Mouse (Mus musculus) right cerebral cortex, postnatal 4 days (tissue): ENCODE measurements around the gene Ifnar1.
"Not testable (repeated sequence)": the region's sequence is repeated elsewhere in the genome, so short reads cannot be mapped to it uniquely, and the experiment has no call there.

Experiments
- DNase-seq: peaks from one replicate; pipeline ENCODE4 v3.0.0-alpha.2; 2022

The Ifnar1 gene

DNA sequence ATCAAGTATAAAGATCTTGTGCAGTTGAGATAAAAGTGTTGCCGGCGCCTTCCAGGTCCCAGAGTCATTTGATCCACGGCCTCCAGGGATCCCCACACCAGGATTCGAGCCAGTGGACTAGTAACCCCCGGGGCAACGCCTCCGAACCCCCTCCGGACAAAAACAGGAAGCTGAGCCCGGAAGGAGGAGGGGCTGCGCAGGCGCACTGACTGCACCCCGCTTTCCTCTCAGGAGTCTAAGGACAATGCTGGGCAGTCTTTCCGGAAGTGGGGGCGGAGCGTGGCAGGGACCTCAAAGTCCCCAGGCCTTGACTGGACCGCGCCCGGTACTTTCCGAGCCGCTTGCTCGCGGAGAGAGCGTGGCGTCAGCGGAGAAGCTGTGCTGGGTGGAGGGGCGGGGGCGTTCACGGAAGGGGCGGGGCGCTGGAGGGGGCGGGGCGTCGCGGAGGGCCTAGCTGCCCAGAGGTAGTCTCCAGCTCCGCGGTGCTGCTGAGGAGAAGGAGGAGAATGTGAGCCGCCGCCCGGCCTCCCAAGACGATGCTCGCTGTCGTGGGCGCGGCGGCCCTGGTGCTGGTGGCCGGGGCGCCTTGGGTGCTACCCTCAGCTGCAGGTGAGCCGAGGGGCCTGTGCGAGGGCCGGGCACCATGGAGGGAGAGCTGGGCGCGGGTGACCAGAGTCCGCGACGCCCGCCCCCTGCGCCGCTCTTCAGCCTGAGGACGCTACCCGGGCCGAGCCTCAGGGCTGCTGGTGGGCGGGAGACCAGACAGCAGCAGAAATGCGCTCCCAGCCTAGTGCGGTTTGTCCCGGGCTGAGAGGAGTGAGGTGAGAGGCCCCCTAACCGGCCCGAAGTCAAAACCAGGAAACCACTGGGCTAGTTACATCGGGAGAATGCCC is at the start of gene Ifnar1:
Gene Ifnar1 (plus strand): TSS at position 431 of the 893 bp plus-strand sequence.
- DNase-seq: peak; percentile 96

DNA sequence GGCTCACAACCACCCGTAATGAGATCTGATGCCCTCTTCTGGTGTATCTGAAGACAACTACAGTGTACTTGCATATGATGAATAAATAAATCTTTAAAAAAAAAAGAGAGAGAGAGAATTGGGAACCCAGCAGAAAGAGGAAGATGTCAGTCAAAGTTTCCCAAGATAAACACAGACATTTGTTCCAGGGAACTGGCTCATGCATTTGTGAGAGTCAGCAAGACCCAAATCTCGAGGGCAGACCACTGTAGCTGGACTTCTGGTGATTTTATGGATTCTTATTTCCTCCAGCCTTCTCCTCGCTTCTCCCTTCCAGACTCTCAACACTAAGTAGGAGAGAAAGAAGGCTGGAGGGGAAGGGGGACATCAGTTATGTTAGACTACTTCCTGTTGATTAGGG is 47.0 kb upstream of the Ifnar1 start:
- no peak for DNase-seq

DNA sequence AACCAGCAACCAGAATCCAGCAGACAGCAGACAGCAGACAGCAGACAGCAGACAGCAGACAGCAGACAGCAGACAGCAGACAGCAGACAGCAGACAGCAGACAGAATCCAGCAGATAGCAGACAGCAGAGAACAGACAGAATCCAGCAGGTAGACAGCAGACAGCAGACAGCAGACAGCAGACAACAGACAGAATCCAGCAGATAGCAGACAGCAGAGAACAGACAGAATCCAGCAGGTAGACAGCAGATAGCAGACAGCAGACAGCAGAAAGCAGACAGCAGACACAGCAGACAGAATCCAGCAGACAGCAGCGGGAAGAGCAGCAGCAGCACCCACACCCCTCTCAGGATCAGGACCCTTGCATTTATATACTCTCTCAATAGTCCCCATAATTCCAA is 46.4 kb upstream of the Ifnar1 start:
- not testable (repeated sequence) for DNase-seq

DNA sequence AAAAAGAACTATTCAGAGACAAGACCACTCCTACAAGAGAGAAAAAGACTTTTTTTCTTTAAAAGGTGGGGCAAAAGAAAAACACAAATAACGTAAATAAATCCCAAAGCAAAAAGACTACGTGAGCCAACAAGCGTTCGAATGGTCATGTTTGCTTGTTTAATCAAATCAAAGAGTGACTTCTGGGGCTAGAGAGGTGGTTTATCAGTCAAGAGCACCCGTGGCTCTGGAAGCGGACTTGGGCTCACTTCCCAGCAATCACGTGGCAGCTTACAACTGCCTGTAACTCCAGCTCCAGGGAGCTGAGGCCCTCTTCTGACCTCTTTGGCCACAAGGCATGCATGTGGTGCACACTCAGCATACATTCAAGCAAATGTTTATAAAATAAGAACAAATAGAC is 43.7 kb upstream of the Ifnar1 start:
- DNase-seq: no peak

DNA sequence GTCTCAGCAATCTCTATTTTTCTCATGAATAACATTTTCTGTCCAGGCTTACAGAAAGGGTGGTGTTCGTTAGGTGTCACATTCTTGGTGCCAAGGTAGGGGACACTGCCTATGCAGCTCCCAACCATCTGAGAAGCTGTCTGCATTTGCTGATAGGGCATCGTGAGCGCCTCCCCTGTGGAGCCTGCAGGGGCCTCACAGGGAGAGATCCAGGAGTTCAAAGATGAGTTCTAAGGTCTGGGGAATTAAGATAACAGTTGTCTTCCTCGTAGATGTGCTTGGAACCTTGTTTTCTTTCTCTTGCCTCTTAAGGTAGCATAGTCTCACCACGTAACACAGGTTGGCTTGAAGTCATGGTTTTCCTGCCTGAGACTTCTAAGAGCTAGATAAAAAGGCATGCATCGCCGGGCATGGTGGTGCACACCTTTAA is 43.2 kb upstream of the Ifnar1 start:
- DNase-seq: no peak

DNA sequence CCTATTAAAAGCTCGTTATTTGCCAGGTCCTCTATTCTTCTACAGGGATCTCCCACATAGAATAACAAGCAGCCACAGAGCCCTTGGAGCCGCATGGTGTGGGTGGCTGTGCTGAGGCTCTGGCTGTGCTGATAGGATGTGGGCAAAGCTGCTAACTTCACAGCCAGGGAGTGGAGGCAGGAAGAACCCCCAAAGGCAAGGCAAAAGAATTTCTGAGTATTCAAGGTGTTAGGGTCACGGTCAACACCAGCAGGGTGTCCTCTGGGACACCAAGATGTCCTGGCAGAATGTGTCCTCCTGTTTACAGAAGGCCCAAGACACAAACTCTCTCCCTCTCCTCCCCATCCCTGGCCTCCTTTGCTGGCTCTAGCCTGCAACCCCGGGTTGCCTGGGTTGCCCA is 42.6 kb upstream of the Ifnar1 start:
- no peak for DNase-seq

DNA sequence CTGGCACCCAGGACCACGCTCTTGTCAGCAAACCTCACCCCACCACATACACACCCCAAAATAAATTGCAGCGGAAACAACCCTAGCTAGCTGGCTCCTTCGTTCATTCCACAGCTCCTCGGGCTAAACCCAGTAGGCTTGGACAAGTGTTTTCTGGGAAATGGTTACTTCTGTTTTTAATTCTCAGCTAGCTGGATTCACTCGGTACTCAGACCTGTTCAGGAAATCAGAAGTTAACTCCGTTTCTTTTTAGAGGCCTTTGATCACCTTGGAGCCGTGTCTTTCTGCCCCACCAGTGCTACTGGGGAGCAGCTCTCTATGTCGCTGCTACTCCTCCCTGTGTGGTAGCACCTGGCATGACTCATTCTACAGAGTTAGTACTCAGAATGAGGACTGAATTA is 41.8 kb upstream of the Ifnar1 start:
- no peak for DNase-seq

DNA sequence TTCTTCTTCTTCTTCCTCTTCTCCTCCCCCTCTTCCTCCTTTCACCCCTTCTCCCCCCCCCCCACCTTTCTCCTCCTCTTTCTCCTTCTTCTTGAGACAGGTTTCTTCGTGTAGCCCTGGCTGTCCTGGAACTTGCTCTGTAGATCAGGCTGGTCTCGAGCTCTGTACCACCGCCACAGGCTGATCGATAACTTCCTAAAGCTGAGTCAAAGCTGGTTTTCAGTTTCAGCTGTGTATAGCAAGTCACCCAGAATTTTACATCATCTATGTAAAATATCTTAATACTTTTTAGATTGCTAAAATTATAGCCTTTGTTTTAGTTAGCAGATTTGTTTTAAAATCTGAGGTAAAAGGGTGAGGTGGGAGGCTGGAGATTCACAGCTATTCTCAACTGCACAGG is 40.2 kb upstream of the Ifnar1 start:
- DNase-seq: no peak

DNA sequence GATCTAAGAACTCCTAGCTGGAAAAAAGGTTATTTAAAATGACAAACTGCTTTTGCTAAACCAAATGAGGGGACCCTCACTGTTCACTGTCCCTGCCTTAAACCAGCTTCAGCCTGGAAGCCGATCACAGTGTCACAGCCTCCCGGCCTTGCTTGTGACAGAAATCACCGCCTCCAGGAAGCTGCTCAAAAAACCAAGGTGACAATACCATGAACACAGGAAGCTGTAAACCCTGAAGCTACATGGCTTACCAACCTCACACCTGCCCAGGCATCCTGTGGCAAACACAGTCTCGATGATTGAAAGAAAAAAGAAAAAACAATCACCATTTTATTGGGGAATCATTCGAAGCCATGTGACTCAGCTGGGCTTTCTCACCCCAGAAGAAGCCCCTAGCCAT is 39.5 kb upstream of the Ifnar1 start:
- DNase-seq: no peak

DNA sequence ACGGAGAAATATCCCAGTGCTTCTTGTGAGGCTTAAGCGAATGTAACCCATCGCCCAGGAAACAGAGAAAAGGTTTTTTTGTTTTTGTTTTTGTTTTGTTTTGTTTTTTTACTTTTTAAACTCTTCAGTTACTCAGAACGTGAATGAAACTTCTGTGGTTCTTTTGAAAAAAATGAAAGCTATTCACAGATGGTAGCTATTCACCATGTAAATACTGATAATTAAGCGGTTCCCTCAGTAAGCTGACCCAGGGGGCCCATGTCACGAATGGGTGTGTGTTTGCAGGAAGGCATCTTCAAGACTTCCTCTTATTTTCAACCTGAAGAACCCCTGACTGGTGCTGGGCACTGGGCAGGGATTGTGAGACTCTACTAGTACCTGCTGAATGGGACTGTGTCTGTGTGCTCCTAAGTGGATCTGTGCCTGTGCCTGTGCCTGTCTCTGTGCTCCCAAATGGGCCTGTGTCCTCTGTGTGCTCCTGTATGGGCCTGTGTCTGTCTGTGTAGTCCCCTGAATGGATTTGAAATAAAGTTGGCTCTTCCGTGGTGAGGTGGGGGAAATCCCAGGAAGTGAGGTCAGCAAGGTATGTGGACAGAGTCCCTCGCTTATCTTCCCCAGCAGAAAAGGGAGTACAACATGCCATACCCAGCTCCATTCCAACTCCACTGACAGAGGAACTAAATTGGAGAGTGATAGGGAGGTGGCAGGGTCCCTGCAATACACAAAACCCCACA is 38.1 kb upstream of the Ifnar1 start:
- DNase-seq: no peak

DNA sequence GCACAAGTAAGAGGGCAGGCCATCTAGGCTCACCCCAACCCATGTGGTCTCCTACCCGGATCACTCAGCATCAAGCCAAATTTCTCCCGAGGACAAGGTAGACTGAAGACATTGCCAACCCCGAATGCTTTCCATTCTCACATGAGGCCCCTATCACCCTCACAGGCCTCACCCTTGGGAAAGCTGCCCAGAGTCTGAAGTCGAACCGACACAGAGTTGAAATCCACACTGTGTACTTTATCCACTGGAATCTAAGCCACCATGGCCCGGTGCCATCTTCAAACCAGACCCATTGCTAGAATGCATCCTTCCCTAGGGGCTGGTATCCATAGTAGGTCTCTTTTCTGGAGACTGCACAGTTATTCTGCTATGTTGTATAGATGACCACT is 37.5 kb upstream of the Ifnar1 start:
- DNase-seq: no peak

DNA sequence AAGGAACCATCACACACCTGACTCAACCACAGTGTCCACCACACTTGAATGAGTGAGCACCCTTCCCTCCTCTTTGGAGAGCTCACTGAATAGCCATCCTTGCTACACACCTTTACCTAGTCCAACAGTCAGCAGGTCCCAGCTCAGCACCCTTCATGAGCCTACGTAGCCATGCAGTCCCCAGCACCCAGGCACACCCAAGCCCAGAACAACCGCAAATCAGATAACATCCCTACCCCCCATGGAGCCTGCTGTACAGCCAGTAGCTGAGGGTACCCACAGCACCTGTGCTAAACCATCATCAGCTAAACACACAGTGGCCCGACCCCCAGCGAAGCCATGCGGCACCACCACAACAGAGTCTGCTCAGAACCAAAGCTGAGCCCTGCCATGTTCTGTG is 37.0 kb upstream of the Ifnar1 start:
- DNase-seq: no peak

DNA sequence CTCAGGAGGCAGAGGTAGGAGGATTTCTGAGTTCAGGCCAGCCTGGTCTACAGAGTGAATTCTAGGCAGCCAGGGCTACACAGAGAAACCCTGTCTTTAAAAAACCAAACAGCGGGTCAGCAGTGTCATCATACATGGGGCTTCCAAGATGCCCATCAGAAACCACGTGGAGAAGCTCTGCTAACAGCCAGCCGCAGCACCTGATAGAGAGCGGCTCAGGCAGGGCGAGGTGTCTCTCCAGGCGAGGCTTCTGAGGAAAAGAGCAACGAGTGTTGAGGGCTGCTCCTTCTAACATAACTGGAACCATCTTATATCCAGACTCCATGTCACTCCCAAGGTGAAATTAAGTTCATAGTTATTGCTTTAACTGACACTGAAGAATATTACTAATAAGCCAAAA is 36.1 kb upstream of the Ifnar1 start:
- DNase-seq: no peak

DNA sequence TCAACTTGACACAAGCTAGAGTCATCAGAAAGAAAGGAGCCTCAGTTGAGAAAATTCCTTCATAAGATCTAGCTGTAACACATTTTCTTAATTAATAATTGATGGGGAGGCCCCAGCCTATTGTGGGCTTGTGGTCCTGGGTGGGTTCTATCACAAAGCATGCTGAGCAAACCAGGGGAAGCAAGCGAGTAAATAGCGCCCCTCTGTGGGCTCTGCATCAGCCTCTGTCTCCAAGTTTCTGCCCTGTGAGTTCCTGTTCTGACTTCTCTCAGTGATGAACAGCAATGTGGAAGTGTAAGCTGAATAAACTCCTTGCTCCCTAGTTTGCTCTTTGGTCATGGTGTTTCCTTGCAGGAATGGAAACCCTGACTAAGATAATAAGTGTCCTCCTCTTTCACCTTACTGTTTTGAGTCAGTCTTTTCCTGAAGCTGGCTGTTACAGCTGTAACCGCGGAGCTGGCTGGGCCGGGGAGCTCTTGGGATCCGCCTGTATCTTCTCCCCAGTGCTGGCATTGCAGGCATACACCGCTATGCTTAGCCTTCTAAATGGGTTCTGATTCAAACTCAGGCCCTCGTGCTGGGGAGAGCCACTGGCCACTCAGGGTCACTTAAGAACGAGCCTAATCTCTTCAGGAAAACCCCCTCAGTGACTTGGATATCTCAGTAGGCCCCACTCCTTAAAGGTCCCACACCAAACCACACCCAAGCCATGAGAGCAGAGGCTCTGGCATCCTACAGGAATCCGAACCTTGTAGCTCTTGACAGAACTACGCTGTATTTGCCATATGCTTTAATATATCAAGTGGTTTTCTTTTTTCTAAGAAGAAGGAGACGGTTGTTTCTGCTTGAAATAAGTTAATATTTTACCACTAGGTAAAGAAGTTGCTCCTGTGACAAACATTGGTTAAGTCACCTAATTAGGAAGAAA is 34.6 kb upstream of the Ifnar1 start:
- DNase-seq: no peak

DNA sequence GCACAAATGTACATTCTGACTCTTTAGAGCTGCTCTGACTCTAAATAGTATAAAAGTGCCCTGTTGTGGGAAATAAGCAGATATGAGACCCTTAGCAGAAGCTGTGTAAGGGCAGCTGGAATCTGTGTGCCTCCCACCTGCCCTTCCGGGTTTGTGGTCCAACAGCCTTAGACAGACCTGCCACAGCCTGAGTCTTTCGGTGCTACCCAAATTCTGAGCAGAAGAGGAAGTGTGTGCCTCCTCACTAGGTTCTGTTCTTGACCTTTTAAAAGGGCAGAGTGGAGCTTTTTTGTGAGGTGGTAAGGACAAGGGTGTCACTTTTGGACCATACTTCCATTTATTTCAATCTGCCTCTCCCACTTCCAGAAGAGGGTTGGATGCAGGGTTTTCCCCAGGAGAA is 33.1 kb upstream of the Ifnar1 start:
- no peak for DNase-seq

DNA sequence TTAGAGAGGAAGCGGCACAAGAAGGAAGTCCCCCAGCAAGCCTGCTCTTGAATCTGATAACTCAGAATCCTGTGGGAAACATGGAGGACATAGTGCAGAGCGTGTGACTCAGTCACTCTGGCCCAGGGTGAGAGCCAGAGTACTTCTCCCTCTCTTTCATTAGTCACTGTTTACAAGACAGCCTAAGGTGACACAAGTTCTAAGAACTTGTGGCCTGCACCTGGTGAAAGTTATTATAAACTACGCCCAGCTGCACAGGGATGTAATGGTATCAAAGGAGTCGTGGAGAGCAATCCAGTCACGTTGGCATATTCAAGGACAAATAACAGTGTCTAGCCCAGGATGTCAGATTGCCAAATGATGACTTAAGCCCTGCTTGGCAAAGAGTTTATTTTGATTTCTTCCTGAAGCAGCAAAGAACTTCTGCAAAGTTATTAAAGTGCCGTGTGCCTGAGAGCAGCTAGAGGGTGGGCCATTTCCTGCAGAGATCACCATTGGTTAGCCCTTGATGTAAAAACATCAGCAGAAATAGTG is 32.6 kb upstream of the Ifnar1 start:
- DNase-seq: no peak

DNA sequence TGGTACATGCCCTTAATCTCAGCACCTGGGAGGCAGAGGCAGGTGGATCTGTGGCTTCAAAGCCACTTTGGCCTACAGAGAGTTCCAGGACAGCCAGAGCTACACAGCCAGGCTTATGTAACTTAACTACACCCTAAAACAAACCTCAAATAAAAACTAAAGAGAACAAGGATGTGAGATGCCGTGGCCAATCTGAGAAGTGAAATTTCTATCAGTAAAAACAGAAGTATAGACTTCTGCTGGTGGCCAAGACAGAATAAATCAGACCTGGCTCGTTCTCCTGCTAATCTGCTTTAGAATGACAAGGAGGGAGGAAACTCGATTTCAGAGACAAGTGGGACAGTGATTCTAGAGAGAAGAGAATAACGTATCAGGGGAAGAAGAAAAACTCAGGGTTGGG is 29.2 kb upstream of the Ifnar1 start:
- DNase-seq: no peak

DNA sequence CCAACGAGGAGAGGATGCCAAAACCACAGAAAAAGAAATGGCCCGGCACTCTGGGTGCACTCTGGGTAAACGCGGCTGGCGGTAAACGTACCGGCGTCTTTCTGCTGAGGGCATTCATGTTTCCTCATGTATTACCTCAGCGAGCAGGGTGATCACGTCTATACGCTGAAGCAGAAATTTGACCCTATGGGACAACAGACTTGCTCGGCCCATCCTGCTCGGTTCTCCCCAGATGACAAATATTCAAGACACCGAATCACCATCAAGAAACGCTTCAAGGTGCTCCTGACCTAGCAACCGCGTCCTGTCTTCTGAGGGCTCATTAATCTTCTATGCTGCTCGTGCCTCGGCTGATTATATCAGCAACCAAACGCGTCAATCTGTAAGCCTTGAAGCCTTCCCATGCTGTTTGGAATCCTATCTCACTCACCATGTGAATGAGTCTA is 26.7 kb upstream of the Ifnar1 start:
- no peak for DNase-seq

DNA sequence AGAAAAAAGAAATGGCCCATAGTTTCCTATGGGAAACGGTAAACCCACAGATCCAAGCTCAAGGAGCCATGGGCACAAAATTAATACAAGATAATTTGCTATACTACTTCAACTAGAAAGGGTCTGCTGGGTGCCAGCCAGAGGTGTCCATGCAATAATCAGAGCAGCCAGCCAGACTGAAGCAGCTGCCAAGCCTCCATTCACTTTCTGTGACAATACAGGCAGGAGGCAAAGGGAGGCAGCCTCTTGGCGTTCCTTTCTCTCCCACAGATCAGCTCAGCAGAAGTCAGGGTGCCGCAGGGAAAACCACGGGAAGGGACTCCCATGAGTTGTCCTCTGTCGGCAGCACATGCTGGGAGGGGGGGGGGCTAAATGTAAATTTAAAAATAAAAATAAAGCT is 26.1 kb upstream of the Ifnar1 start:
- DNase-seq: peak; percentile 37

DNA sequence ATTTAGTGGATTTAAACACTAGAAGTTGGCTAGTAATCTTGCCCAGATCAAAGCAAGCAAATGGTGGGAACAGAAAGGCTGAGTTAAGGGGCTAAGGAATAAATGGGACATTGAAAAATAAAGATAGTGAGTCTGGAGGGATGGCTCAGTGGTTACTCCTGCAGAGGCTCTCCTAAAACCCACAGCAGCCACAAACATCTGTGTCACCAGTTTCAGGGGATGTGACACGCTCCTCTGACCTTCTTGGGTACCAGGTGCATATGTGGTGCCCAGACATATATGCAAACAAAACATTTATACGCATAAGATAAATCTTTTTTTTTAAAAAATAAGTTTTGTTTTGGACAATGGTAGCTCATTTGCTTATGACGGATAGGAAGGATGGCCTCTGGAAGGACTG is 25.6 kb upstream of the Ifnar1 start:
- DNase-seq: no peak

DNA sequence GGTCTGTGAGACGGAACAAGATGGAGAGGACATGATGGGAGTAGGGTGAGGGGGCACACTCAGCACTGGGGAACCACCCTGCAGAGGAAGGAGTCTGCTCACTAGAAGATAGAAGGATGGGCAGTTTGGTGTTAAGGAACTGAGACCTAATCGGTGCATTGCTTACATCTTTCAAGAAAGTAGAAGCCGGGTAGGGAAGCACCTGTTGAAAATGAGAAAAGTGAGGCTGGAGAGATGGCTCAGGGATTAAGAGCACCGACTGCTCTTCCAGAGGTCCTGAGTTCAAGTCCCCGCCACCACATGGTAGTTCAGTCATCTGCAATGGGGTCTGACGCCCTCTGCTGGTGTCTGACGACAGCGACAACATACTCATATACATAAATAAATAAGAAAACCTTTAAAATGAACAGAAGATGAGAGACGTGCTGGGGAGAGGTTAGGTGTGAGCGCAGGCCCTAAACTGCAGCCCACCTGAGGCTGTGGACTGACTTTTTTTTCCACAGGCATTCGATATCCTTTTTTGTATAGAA is 25.1 kb upstream of the Ifnar1 start:
- no peak for DNase-seq

DNA sequence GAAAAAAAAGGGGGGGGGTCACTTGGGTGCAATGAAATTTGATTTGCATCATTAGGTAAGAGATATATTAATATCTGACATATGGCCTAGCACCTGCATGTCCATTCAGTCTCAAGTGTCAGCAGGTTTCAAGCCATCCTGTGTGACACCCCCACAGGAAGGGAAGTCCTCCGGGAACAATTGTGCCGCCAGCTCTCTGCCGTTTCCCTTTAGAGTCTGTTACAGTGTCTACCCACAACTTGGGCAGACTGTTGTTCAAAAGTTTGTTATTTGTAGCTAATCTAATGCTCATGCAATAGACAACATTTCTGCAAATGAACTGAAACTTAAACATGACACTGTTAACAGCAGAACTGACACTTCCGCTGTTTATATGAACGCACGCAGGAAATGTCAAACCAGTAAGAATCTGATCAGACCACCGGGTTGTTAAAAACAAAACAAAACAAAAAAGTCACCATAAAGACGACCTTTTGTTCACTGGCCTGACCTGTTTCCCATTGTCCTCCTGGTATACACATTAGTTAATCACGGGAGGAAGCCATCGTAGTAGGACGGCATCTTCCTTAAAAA is 23.9 kb upstream of the Ifnar1 start:
- no peak for DNase-seq
